Mouse (Mus musculus): ENCODE data around the gene Nup50. TPM values are rescaled to one million over a fixed set of nuclear protein-coding genes. Genes with fewer than 3 reads are reported as not detected.

Nup50 gene
- polyA plus RNA-seq, 1 experiment: 69.8 TPM

- H3K9me3 ChIP-seq (replicated peaks; ENCODE audit: control insufficient read depth, insufficient read depth, low read length, poor library complexity, severe bottlenecking): no peaks in the 10 kb centered on the region
- no peaks in the 10 kb centered on the region for H3K27me3 ChIP-seq (ENCODE audit: control insufficient read depth, insufficient read depth, low read length, poor library complexity, severe bottlenecking)
- no peak overlapping the region for H3K9ac ChIP-seq (ENCODE audit: low read depth, poor library complexity, severe bottlenecking)
- H3K4me1 ChIP-seq (ENCODE audit: control insufficient read depth, insufficient read depth, low read length): no peaks in the 10 kb centered on the region
- no peak for TF ChIP-seq EP300 (IDR thresholded peaks at IDR 0.05; ENCODE audit: insufficient read depth, low read depth, low read length)
- TF ChIP-seq POLR2A (IDR thresholded peaks at IDR 0.05; ENCODE audit: insufficient read depth, low read length): no peak
- no peak for TF ChIP-seq CTCF (IDR thresholded peaks at IDR 0.05; ENCODE audit: low read depth, low read length)
- no peak overlapping the region for H3K4me3 ChIP-seq (ENCODE audit: low read depth, low read length)
- H3K27ac ChIP-seq (ENCODE audit: insufficient read depth, low read length): no peak overlapping the region
- no peaks in the 10 kb centered on the region for H3K36me3 ChIP-seq (ENCODE audit: control insufficient read depth, insufficient read depth, low read length, poor library complexity, severe bottlenecking)
These were observed 49.8 kb downstream of the Nup50 start for GRCm38 (mm10) chr15:84972860-84973543.

- no peak for TF ChIP-seq EP300 (IDR thresholded peaks at IDR 0.05; ENCODE audit: insufficient read depth, low read depth, low read length)
- no peak for TF ChIP-seq POLR2A (IDR thresholded peaks at IDR 0.05; ENCODE audit: insufficient read depth, low read length)
- no peak for TF ChIP-seq CTCF (IDR thresholded peaks at IDR 0.05; ENCODE audit: low read depth, low read length)
- Histone ChIP-seq H3K27me3 (ENCODE audit: control insufficient read depth, insufficient read depth, low read length, poor library complexity, severe bottlenecking) (no peaks in the 10 kb centered on the region), H3K36me3 (ENCODE audit: control insufficient read depth, insufficient read depth, low read length, poor library complexity, severe bottlenecking) (no peaks in the 10 kb centered on the region), H3K4me3 (ENCODE audit: low read depth, low read length) (no peak overlapping the region), H3K9me3 (replicated peaks; ENCODE audit: control insufficient read depth, insufficient read depth, low read length, poor library complexity, severe bottlenecking) (no peaks in the 10 kb centered on the region), H3K27ac (ENCODE audit: insufficient read depth, low read length) (no peak overlapping the region), H3K4me1 (ENCODE audit: control insufficient read depth, insufficient read depth, low read length) (no peaks in the 10 kb centered on the region), H3K9ac (ENCODE audit: low read depth, poor library complexity, severe bottlenecking) (no peak overlapping the region)
These were observed 50.3 kb downstream of the Nup50 start for GRCm38 (mm10) chr15:84973544-84973871.

- Histone ChIP-seq H3K9me3 (replicated peaks; ENCODE audit: control insufficient read depth, insufficient read depth, low read length, poor library complexity, severe bottlenecking) (no peaks in the 10 kb centered on the region), H3K4me3 (ENCODE audit: low read depth, low read length) (no peak overlapping the region), H3K36me3 (ENCODE audit: control insufficient read depth, insufficient read depth, low read length, poor library complexity, severe bottlenecking) (no peaks in the 10 kb centered on the region), H3K9ac (ENCODE audit: low read depth, poor library complexity, severe bottlenecking) (no peak overlapping the region), H3K4me1 (ENCODE audit: control insufficient read depth, insufficient read depth, low read length) (no peaks in the 10 kb centered on the region), H3K27me3 (ENCODE audit: control insufficient read depth, insufficient read depth, low read length, poor library complexity, severe bottlenecking) (no peaks in the 10 kb centered on the region), H3K27ac (ENCODE audit: insufficient read depth, low read length) (no peak overlapping the region)
- no peak for TF ChIP-seq CTCF (IDR thresholded peaks at IDR 0.05; ENCODE audit: low read depth, low read length)
- TF ChIP-seq EP300 (IDR thresholded peaks at IDR 0.05; ENCODE audit: insufficient read depth, low read depth, low read length): no peak
- TF ChIP-seq POLR2A (IDR thresholded peaks at IDR 0.05; ENCODE audit: insufficient read depth, low read length): no peak
These were observed 52.5 kb downstream of the Nup50 start for GRCm38 (mm10) chr15:84975729-84976128.

- no peaks in the 10 kb centered on the region for H3K27me3 ChIP-seq (ENCODE audit: control insufficient read depth, insufficient read depth, low read length, poor library complexity, severe bottlenecking)
- peaks cover 3% of the 10 kb centered on the region for H3K4me1 ChIP-seq (ENCODE audit: control insufficient read depth, insufficient read depth, low read length)
- H3K27ac ChIP-seq (ENCODE audit: insufficient read depth, low read length): no peak overlapping the region
- TF ChIP-seq CTCF (IDR thresholded peaks at IDR 0.05; ENCODE audit: low read depth, low read length) (no peak), POLR2A (IDR thresholded peaks at IDR 0.05; ENCODE audit: insufficient read depth, low read length) (no peak), EP300 (IDR thresholded peaks at IDR 0.05; ENCODE audit: insufficient read depth, low read depth, low read length) (no peak)
- no peaks in the 10 kb centered on the region for H3K9me3 ChIP-seq (replicated peaks; ENCODE audit: control insufficient read depth, insufficient read depth, low read length, poor library complexity, severe bottlenecking)
- H3K9ac ChIP-seq (ENCODE audit: low read depth, poor library complexity, severe bottlenecking): no peak overlapping the region
- no peaks in the 10 kb centered on the region for H3K36me3 ChIP-seq (ENCODE audit: control insufficient read depth, insufficient read depth, low read length, poor library complexity, severe bottlenecking)
- H3K4me3 ChIP-seq (ENCODE audit: low read depth, low read length): no peak overlapping the region
These were observed 58.5 kb downstream of the Nup50 start for GRCm38 (mm10) chr15:84981609-84982313.

- no peak overlapping the region for H3K4me3 ChIP-seq (ENCODE audit: low read depth, low read length)
- no peaks in the 10 kb centered on the region for H3K9me3 ChIP-seq (replicated peaks; ENCODE audit: control insufficient read depth, insufficient read depth, low read length, poor library complexity, severe bottlenecking)
- TF ChIP-seq EP300 (IDR thresholded peaks at IDR 0.05; ENCODE audit: insufficient read depth, low read depth, low read length) (no peak), POLR2A (IDR thresholded peaks at IDR 0.05; ENCODE audit: insufficient read depth, low read length) (no peak), CTCF (IDR thresholded peaks at IDR 0.05; ENCODE audit: low read depth, low read length) (no peak)
- no peak overlapping the region for H3K9ac ChIP-seq (ENCODE audit: low read depth, poor library complexity, severe bottlenecking)
- no peaks in the 10 kb centered on the region for H3K27me3 ChIP-seq (ENCODE audit: control insufficient read depth, insufficient read depth, low read length, poor library complexity, severe bottlenecking)
- H3K27ac ChIP-seq (ENCODE audit: insufficient read depth, low read length): no peak overlapping the region
- no peaks in the 10 kb centered on the region for H3K36me3 ChIP-seq (ENCODE audit: control insufficient read depth, insufficient read depth, low read length, poor library complexity, severe bottlenecking)
- peaks cover 3% of the 10 kb centered on the region for H3K4me1 ChIP-seq (ENCODE audit: control insufficient read depth, insufficient read depth, low read length)
These were observed 59.7 kb downstream of the Nup50 start for GRCm38 (mm10) chr15:84982888-84983287.

GRCm38 (mm10) chr15:84983721-84984120, 60.5 kb downstream of the Nup50 start:
- H3K27me3 ChIP-seq (ENCODE audit: control insufficient read depth, insufficient read depth, low read length, poor library complexity, severe bottlenecking): no peaks in the 10 kb centered on the region
- H3K4me3 ChIP-seq (ENCODE audit: low read depth, low read length): no peak overlapping the region
- no peaks in the 10 kb centered on the region for H3K36me3 ChIP-seq (ENCODE audit: control insufficient read depth, insufficient read depth, low read length, poor library complexity, severe bottlenecking)
- no peak overlapping the region for H3K9ac ChIP-seq (ENCODE audit: low read depth, poor library complexity, severe bottlenecking)
- TF ChIP-seq CTCF (IDR thresholded peaks at IDR 0.05; ENCODE audit: low read depth, low read length) (no peak), EP300 (IDR thresholded peaks at IDR 0.05; ENCODE audit: insufficient read depth, low read depth, low read length) (no peak), POLR2A (IDR thresholded peaks at IDR 0.05; ENCODE audit: insufficient read depth, low read length) (no peak)
- H3K27ac ChIP-seq (ENCODE audit: insufficient read depth, low read length): no peak overlapping the region
- H3K4me1 ChIP-seq (ENCODE audit: control insufficient read depth, insufficient read depth, low read length): peaks cover 3% of the 10 kb centered on the region
- H3K9me3 ChIP-seq (replicated peaks; ENCODE audit: control insufficient read depth, insufficient read depth, low read length, poor library complexity, severe bottlenecking): no peaks in the 10 kb centered on the region

All from ES-Bruce4 (cell line).